Mouse (Mus musculus): ENCODE measurements around the gene CT030661.1.
"Not testable (repeated sequence)": the region's sequence is repeated elsewhere in the genome, so short reads cannot be mapped to it uniquely, and the experiment has no call there.

Gene CT030661.1

DNA sequence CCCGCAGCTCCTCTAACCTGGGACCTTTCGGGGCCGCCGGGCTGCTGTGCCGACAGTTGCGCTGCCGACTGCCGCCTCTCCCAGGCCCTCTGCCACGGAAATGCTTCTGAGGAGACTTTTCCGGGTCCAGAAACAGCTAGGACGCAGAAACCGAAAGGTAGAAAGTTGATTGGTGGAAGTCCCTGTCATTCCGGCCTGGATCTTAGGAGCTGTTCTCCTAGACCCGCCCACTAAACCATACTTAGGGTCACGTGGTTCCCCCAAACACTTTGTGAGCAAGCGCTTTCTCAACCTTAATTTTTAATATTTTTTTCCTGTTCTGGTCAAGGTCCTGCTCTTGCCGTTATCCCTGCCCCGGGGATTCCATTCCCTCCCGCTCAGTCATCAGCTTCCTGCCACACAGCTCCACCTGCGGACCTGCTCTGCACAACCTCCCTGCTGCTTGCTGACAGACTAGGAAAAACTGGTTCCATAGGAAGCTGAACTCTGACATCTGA, at the start of gene CT030661.1:
CT030661.1 (minus strand) TSS at position 108 of the 497 bp plus-strand sequence.
- DNase-seq (ENCODE audit: low spot score in 2 of 2): peak; percentile 27 to 61

GRCm38 (mm10) chr17:22363895-22364294, 49.3 kb upstream of the CT030661.1 start:
- DNase-seq (ENCODE audit: low spot score in 2 of 2): no peak

DNA sequence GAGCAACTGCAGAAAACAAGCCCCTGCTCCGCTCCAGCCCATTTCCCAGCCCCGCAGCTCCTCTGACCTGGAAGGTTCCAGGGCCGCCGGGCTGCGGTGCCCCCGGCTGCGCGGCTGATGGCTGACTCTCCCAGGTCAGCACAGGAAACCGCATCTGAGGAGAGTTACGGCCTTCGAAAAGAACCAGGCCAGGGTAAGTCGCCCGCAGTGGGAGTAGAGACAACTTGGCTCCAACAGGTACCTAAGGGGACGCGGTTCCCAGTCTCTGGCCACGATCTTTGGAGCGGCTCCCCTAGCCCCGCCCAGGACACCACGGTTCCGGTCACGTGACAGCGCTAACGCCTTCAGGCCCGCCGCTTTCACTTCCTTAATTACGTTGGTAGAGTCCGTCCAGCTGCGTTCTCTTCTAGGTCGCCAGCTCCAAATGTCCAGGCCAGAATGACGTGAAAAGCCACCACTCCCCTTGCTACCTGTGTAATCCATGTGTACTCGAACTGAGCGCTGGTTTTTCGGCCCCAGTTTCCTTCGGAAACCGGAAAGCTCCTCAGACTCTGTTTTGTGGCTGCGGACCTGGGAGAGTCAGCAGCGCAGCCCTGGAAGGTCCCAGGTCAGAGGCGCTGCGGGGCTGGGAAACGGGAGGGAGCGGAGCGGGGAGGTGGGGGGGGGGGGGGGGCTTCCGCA, 46.6 kb upstream of the CT030661.1 start, which contains the start of the genes Zfp944 and Zfp758:
Zfp944 (minus strand) TSS at position 300 of the 681 bp plus-strand sequence.
Zfp758 (plus strand) TSS at position 353 of the 681 bp plus-strand sequence.
- DNase-seq (ENCODE audit: low spot score in 2 of 2): peak in 1 of 2 experiments; percentile 33

DNA sequence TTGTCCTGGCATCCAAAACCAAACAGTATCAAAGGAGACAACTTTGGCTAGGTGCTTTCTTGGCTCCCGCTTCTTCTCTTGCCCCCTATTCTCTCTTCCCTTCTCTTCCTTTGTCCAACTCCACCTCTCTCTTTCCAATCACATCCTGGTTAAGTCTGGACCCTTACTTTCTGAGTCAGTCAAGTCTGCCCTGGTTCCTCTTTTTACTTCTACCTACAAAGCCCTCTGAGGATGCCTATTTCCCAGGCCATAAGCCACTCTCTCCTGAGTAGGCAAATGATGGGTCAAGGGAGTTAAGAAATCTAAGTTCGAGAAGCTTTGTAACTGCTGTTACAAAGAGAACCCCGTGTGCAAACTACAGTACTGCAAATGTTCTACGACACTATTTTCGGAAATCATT, 45.9 kb upstream of the CT030661.1 start:
- no peak for DNase-seq (ENCODE audit: low spot score in 2 of 2)

DNA sequence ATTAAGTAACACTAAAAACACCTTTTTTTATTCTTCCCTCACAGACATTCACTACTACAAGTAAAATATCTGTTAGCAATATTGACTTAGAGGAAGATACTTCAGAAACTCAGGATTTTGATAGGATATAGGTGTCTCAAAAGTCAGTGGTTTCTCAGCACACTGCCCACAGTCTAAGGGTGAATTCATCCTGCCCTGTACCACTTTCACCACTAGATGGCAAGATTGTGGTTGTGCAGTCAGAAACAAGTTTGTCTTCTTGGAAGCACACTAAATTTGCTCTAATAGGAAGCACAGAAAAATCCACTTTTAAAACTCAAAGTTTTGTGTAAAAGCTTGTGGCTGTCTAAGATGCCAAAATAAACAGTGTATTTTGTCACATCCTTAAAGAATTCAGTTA, 38.2 kb upstream of the CT030661.1 start:
- peak in 1 of 2 experiments; percentile 23 for DNase-seq (ENCODE audit: low spot score in 2 of 2)

GRCm38 (mm10) chr17:22315247-22315646, 610 bp upstream of the CT030661.1 start:
- not testable (repeated sequence) for DNase-seq (ENCODE audit: low spot score in 2 of 2)

- DNase-seq (ENCODE audit: low spot score in 2 of 2): not testable (repeated sequence)
Measured at GRCm38 (mm10) chr17:22314219-22314618, 418 bp downstream of the CT030661.1 start.
